Mouse (Mus musculus) liver, adult 2 months (tissue): Measurements from ENCODE around the gene Rin3.

ENCODE experiments used
- CTCF ChIP-seq: fragments of 200-500 bp; IDR thresholded peaks from 2 replicates; pipeline ENCODE4 v1.5.1; 2011; ENCODE audit warnings: low read depth, low read length, control low read depth
- POLR2A ChIP-seq: fragments of 200-500 bp; IDR thresholded peaks from 2 replicates; pipeline ENCODE4 v1.6.1; 2011; ENCODE audit warnings: low read length, control low read depth; ENCODE audit not compliant: insufficient read depth; ENCODE audit errors: extremely low read depth

DNA sequence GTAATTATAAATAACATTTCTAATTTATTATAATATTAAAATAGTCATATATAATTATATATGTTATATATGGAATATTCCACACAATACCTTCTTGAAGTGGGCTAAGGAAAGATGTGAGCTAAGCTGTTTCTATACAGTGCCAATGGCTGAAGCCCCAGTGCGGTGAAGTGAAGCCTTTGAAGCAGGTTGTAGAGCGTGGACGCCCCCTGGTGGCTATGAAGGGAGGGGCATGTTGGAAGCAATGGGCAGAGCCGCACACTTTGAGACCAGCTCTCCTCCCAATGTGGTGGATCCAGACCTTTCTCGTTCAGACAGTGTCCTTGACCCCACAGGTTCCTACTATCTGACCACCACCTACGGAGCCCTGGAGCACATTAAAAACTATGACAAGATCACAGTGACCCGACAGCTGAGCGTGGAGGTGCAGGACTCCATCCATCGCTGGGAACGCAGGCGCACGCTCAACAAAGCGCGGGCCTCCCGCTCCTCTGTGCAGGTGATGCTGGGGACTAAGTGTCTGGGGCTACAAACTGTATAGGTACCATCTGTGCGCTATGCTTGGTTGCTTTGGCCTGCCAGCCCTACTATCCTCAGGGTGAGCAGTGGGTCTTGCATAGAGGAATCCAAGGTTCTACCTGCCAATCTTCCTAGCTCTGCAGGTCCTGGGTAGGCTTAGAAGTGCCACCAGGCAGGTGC lies 104.5 kb downstream of the Rin3 start:
- TF ChIP-seq CTCF (peak; percentile 97), POLR2A (no peak)
